Mouse (Mus musculus) bone marrow macrophage, adult 2 months (primary cell): ENCODE results near the gene Ogdh.

Experiments
- CTCF ChIP-seq: IDR thresholded peaks from 2 replicates; pipeline ENCODE4 v1.5.1; 2012; ENCODE audit warnings: low read depth, mild to moderate bottlenecking, low read length, moderate library complexity
- POLR2A ChIP-seq: IDR thresholded peaks from 2 replicates; pipeline ENCODE4 v1.6.1; 2012; ENCODE audit warnings: mild to moderate bottlenecking, low read depth, low read length, borderline replicate concordance

DNA sequence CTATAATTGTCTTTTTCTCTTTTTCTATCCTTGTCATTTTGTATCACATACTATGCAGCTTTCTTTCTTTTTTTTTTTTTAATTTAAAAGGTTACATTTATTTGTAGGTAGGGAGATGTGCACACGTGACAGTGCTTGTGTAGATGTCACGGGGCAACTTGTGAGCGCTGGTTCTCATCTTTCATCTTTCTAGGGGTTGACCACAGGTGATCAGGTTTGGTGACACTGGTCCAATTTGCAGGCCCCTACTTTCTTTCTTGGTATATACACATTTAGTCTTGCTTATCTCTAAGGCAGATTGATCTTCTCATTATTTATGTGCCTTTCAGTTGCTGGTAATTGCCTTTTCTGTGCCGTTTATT, 1.5 kb downstream of the Ogdh start:
- no peak for TF ChIP-seq CTCF
- TF ChIP-seq POLR2A, result no peak
